Comparison of ENCODE assay signal across 15 mouse cellular contexts in the genomic region with DNA sequence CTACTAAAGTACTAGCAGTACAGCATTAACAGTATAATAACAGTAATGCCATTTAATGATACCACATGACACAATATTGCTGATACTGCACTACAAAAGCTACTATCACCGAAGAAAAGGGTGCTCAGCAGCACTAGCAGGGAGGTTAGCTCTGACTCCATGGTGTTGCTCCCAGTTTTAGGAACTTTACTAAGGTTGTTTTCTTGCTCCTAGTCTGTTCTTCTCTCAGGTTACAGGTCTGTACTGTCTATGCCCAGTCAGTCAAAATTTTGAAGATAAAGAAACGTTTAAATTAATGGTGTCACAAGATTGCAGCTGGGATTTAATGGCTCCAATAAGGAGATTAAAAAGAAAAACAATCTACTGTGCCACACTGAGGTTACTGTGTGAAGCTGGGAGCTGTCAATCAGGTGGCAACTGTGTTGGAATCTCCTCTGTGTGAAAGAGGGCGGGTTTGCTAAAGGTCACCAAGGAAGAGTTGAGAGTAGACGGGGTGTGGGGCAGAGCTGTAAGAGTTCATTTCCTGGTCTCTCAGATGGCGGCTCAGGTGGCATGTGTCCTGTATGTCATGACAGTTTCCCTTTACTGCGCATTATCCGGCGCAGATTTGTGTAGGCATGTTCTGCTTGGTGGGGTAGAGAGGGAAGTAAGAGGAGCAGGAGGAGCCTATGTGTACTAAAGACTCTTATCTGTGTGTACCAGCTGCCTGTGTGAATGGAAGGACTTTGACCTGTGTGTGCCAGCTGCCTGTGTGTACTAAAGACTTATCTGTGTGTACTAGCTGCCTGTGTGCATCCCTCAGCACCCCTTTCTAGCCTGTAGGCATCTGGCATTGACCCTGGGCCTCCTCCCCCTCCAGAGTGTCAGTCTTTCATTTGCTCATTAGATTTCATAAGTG.
DNase-seq lines count a peak whose midpoint lies in the region; ATAC-seq and TF ChIP-seq lines count a peak whose summit lies in the region.
"Had no signal": no experiment of that assay in that cellular context is flagged by ENCODE, and none has a peak within 500 bp of the region (broad histone marks: within the 10 kb centered on the region; RNA-seq: fewer than 3 reads in every experiment).

No protein-coding gene starts in this region.

- no peak for TF ChIP-seq CTCF in kidney, postnatal 0 days (IDR thresholded peaks at IDR 0.05; ENCODE audit: low read depth)
- no peak for TF ChIP-seq CTCF in liver, postnatal 0 days (IDR thresholded peaks at IDR 0.05; ENCODE audit: low read depth)

- H3K4me2 ChIP-seq in intestine, embryonic 14.5 days (ENCODE audit: low read length): no peak overlapping the region
- no peak overlapping the region for H3K4me2 ChIP-seq in kidney, postnatal 0 days (ENCODE audit: low read length)
- no peak overlapping the region for H3K4me2 ChIP-seq in liver, postnatal 0 days (ENCODE audit: low read depth, low read length)
- H3K4me2 ChIP-seq: hindbrain, embryonic 13.5 days; midbrain, embryonic 12.5 days; neural tube, embryonic 13.5 days had no signal

- H3K27ac ChIP-seq in intestine, embryonic 14.5 days (ENCODE audit: low read depth): no peak overlapping the region
- H3K27ac ChIP-seq in kidney, postnatal 0 days: no peak overlapping the region
- H3K27ac ChIP-seq in liver, postnatal 0 days (ENCODE audit: low read depth): no peak overlapping the region
- H3K27ac ChIP-seq: heart, adult 2 months; hindbrain, embryonic 13.5 days; midbrain, embryonic 12.5 days; neural tube, embryonic 13.5 days had no signal

- peak; percentile 61 for DNase-seq in adipocyte (ENCODE audit: low spot score)
- no peak for DNase-seq in intestine, embryonic 14.5 days (ENCODE audit: low spot score)
- peak; percentile 32 for DNase-seq in kidney, postnatal 0 days (ENCODE audit: low spot score)
- DNase-seq in liver, postnatal 0 days: peak; percentile 15
- DNase-seq in lung, postnatal 10 days: no peak
- no peak for DNase-seq in heart, postnatal 4 days
- DNase-seq in urinary bladder, adult 2 months (ENCODE audit: low spot score): no peak
- DNase-seq in layer of hippocampus, adult 8-10 months (ENCODE audit: low spot score in 2 of 2): no peak
- DNase-seq: adrenal gland, postnatal 10 days; heart, adult 2 months; lung, adult 2 months; right cerebral cortex, postnatal 14 days had no signal

- no peaks in the 10 kb centered on the region; the same call in 1 of the 2 replicates for H3K4me1 ChIP-seq in intestine, embryonic 14.5 days (replicated peaks; ENCODE audit: control insufficient read depth, insufficient read depth, low read length)
- H3K4me1 ChIP-seq in kidney, postnatal 0 days (replicated peaks; ENCODE audit: insufficient read depth, low read length): no peaks in the 10 kb centered on the region
- H3K4me1 ChIP-seq in liver, postnatal 0 days (ENCODE audit: insufficient read depth): 0 out of 2 replicates have a peak, but pooled peaks cover 6% of the 10 kb centered on the region
- H3K4me1 ChIP-seq: hindbrain, embryonic 13.5 days; midbrain, embryonic 12.5 days; neural tube, embryonic 13.5 days had no signal

- no peak overlapping the region for H3K4me3 ChIP-seq in intestine, embryonic 14.5 days (ENCODE audit: low read depth, low read length)
- H3K4me3 ChIP-seq in kidney, postnatal 0 days (replicated peaks; ENCODE audit: low read depth, low read length): no peak overlapping the region
- H3K4me3 ChIP-seq in liver, postnatal 0 days (ENCODE audit: low read depth, low read length): no peak overlapping the region
- H3K4me3 ChIP-seq: heart, adult 2 months; hindbrain, embryonic 13.5 days; midbrain, embryonic 12.5 days; neural tube, embryonic 13.5 days had no signal

- no peaks in the 10 kb centered on the region for H3K27me3 ChIP-seq in intestine, embryonic 14.5 days (replicated peaks; ENCODE audit: control insufficient read depth, insufficient read depth, low read length)
- no peaks in the 10 kb centered on the region for H3K27me3 ChIP-seq in kidney, postnatal 0 days (ENCODE audit: insufficient read depth, low read length)
- H3K27me3 ChIP-seq in liver, postnatal 0 days (ENCODE audit: insufficient read depth, low read length): no peaks in the 10 kb centered on the region
- H3K27me3 ChIP-seq: hindbrain, embryonic 13.5 days; midbrain, embryonic 12.5 days; neural tube, embryonic 13.5 days had no signal

- WGBS in intestine, embryonic 14.5 days: 59% methylated on average over 8 of the region's 8 CpGs
- 43% methylated on average over 8 of the region's 8 CpGs for WGBS in kidney, postnatal 0 days
- WGBS in liver, postnatal 0 days (ENCODE audit: insufficient replicate concordance): 45% methylated on average over 8 of the region's 8 CpGs

- no peaks in the 10 kb centered on the region for H3K9me3 ChIP-seq in intestine, embryonic 14.5 days (ENCODE audit: control insufficient read depth, low read length)
- no peaks in the 10 kb centered on the region for H3K9me3 ChIP-seq in kidney, postnatal 0 days (replicated peaks; ENCODE audit: low read length)
- no peaks in the 10 kb centered on the region for H3K9me3 ChIP-seq in liver, postnatal 0 days (ENCODE audit: low read length)
- H3K9me3 ChIP-seq: hindbrain, embryonic 13.5 days; midbrain, embryonic 12.5 days; neural tube, embryonic 13.5 days had no signal

- H3K9ac ChIP-seq in intestine, embryonic 14.5 days (ENCODE audit: low read length): no peak overlapping the region
- no peak overlapping the region for H3K9ac ChIP-seq in kidney, postnatal 0 days (ENCODE audit: low read depth, low read length)
- H3K9ac ChIP-seq in liver, postnatal 0 days (replicated peaks): no peak overlapping the region
- H3K9ac ChIP-seq: hindbrain, embryonic 13.5 days; midbrain, embryonic 12.5 days; neural tube, embryonic 13.5 days had no signal

- no peak for TF ChIP-seq EP300 in liver, postnatal 0 days (IDR thresholded peaks at IDR 0.05; ENCODE audit: low read depth)

- no peaks in the 10 kb centered on the region for H3K36me3 ChIP-seq in intestine, embryonic 14.5 days (ENCODE audit: control insufficient read depth, insufficient read depth, low read length)
- H3K36me3 ChIP-seq in kidney, postnatal 0 days (ENCODE audit: insufficient read depth, low read length): no peaks in the 10 kb centered on the region
- no peaks in the 10 kb centered on the region for H3K36me3 ChIP-seq in liver, postnatal 0 days (replicated peaks; ENCODE audit: insufficient read depth, low read length)
- H3K36me3 ChIP-seq: hindbrain, embryonic 13.5 days; midbrain, embryonic 12.5 days; neural tube, embryonic 13.5 days had no signal

- ATAC-seq in intestine, embryonic 14.5 days (replicated peaks; ENCODE audit: low FRiP score, low TSS enrichment, low read depth): peak; percentile 79
- ATAC-seq in kidney, postnatal 0 days (replicated peaks; ENCODE audit: low FRiP score, low read depth): peak; percentile 67
- peak; percentile 90 for ATAC-seq in liver, postnatal 0 days

Comparison
In these comparisons a context has a peak if more than half of its experiments do, and no peak if none do; other contexts are left out.
1. DNase-seq: peak in adipocyte (single experiment), kidney, postnatal 0 days (single experiment) and liver, postnatal 0 days (single experiment); none in intestine, embryonic 14.5 days (single experiment), lung, postnatal 10 days (single experiment), heart, postnatal 4 days (single experiment), urinary bladder, adult 2 months (single experiment) and layer of hippocampus, adult 8-10 months (0 of 2).
2. Peak in every context shown above with its lines, with median percentiles within 50 percentile points of each other: ATAC-seq.